ENCODE assay signal across 14 mouse cellular contexts in the genomic region with DNA sequence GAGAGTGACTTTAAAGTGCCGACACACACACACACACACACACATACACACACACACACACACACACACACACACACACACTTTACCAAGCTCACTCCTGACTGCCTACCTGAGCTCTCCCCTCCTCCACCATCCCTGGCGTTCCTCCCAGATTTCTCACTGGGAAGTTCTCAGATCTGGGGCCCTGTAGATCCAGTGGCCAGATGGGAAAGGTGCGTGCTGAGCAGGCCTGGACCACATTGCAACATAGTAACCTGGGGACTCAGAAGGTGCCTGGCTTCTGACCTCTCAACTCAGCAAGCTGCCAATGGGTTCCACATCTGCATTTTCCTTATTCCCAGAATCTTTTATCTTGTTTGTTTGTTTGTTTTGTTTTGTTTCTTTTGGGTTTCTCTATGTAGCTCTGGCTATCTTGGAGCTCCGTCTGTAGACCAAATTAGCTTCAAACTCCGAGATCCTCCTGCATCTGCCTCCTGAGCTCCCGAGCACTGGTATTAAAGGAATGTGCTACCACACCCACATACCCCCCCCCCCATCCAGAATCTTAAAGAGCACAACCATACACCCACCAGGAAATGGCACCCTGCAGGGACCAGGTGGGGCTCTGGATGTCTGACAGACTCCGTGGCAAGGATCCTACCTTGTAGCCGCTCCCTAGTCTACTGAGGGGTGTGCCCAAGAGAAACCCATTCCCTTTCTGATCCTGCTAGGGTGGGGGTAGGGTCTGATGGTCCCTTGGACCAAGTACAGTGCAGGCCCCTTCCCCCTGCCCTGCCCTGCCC. TPM values are rescaled to one million over a fixed set of nuclear protein-coding genes. Genes with fewer than 3 reads are reported as not detected.
"Had no signal": no experiment of that assay in that cellular context is flagged by ENCODE, and none has a peak within 500 bp of the region (broad histone marks: within the 10 kb centered on the region; RNA-seq: fewer than 3 reads in every experiment).

No protein-coding gene starts in this region.

- H3K27ac ChIP-seq: left cerebral cortex, adult 2 months; liver, embryonic 15.5 days; macrophage; midbrain, embryonic 12.5 days; stomach, postnatal 0 days had no signal

- H3K9me3 ChIP-seq: limb, embryonic 10.5 days; liver, embryonic 15.5 days; megakaryocyte, embryonic 14.5 days; midbrain, embryonic 12.5 days had no signal

- H3K4me1 ChIP-seq: liver, embryonic 15.5 days; megakaryocyte, embryonic 14.5 days had no signal

- DNase-seq: kidney, adult 18-20 months; lung, embryonic 14.5 days; lung, postnatal 10 days; right cerebral cortex, adult 18-20 months; thymus, postnatal 36 days had no signal

- H3K4me2 ChIP-seq: liver, embryonic 11.5 days; liver, embryonic 15.5 days; lung, embryonic 14.5 days; midbrain, embryonic 12.5 days had no signal

- H3K9ac ChIP-seq: liver, embryonic 15.5 days; lung, embryonic 14.5 days; midbrain, embryonic 12.5 days had no signal

- H3K36me3 ChIP-seq: limb, embryonic 10.5 days; liver, embryonic 15.5 days; midbrain, embryonic 12.5 days had no signal

- H3K4me3 ChIP-seq: left cerebral cortex, adult 2 months; limb, embryonic 10.5 days; liver, embryonic 15.5 days; megakaryocyte, embryonic 14.5 days; midbrain, embryonic 12.5 days had no signal

RNA-seq across cellular contexts. Expression of a gene that starts 30.4 kb away (rescaled TPM):
- polyA plus RNA-seq: macrophage; thymus, postnatal 0 days had no signal
